Mouse (Mus musculus): ENCODE measurements around the gene Ifna5.

- TF ChIP-seq EP300 (IDR thresholded peaks at IDR 0.05; ENCODE audit: insufficient read depth, low read depth, low read length), result no peak
- no peak for TF ChIP-seq CTCF (IDR thresholded peaks at IDR 0.05)
- no peak for TF ChIP-seq POLR2A (IDR thresholded peaks at IDR 0.05; ENCODE audit: insufficient read depth, low read depth, low read length)
Measured at GRCm38 (mm10) chr4:88815928-88816327, 19.4 kb upstream of the Ifna5 start, which contains the start of gene Ifna7.

All from heart, adult 2 months (tissue).